Mouse (Mus musculus) gastrocnemius, postnatal 25 days (tissue): ENCODE data around the gene Mrps21. TPM values are rescaled to one million over a fixed set of nuclear protein-coding genes. Genes with fewer than 3 reads are reported as not detected.
"Not testable (repeated sequence)": the region's sequence is repeated elsewhere in the genome, so short reads cannot be mapped to it uniquely, and the experiment has no call there.

Experiments used
- DNase-seq: peaks from one replicate; pipeline ENCODE4 v3.0.0; 2022
- total RNA-seq, 2 experiments: library from RNA; stranded (reverse); gene quantifications; 1 replicate in 1 of 2; 2 replicates in 1 of 2; pipeline ENCODE4 v1.2.3; 2021

The Mrps21 gene
- total RNA-seq, 2 experiments from 2014 or later = 277 to 284 TPM

- no peak for DNase-seq
Observed at GRCm38 (mm10) chr3:95892066-95893052, 21.0 kb upstream of the Mrps21 start.

GRCm38 (mm10) chr3:95891211-95892065, 20.1 kb upstream of the Mrps21 start, which contains the start of gene BC028528:
Gene BC028528, minus strand, starts transcription at chr3:95892005.
- no peak for DNase-seq

GRCm38 (mm10) chr3:95889664-95890063, 18.3 kb upstream of the Mrps21 start:
- no peak for DNase-seq

GRCm38 (mm10) chr3:95887596-95887995, 16.3 kb upstream of the Mrps21 start:
- DNase-seq = no peak

- DNase-seq = no peak
Observed at GRCm38 (mm10) chr3:95884400-95884799, 13.1 kb upstream of the Mrps21 start.

GRCm38 (mm10) chr3:95882816-95883425, 11.6 kb upstream of the Mrps21 start:
- DNase-seq = peak; percentile 66

GRCm38 (mm10) chr3:95881979-95882815, 10.9 kb upstream of the Mrps21 start, which contains the start of gene Ciart:
Gene Ciart, minus strand, starts transcription at chr3:95882251.
- peak; percentile 97 for DNase-seq

- DNase-seq = no peak
Observed at GRCm38 (mm10) chr3:95879063-95879462, 7.7 kb upstream of the Mrps21 start.

GRCm38 (mm10) chr3:95872048-95872447, 729 bp upstream of the Mrps21 start:
- DNase-seq = no peak

GRCm38 (mm10) chr3:95870976-95871375, 343 bp downstream of the Mrps21 start:
- no peak for DNase-seq

- DNase-seq = no peak
Observed at GRCm38 (mm10) chr3:95867408-95867807, 3.9 kb downstream of the Mrps21 start.

GRCm38 (mm10) chr3:95866071-95866470, 5.2 kb downstream of the Mrps21 start:
- no peak for DNase-seq

- no peak for DNase-seq
Observed at GRCm38 (mm10) chr3:95865571-95865970, 5.7 kb downstream of the Mrps21 start.

- peak; percentile 18 for DNase-seq
Observed at GRCm38 (mm10) chr3:95865050-95865449, 6.3 kb downstream of the Mrps21 start.

GRCm38 (mm10) chr3:95863578-95863977, 7.7 kb downstream of the Mrps21 start:
- no peak for DNase-seq

- peak; percentile 26 for DNase-seq
Observed at GRCm38 (mm10) chr3:95861796-95862195, 9.5 kb downstream of the Mrps21 start.

- no peak for DNase-seq
Observed at GRCm38 (mm10) chr3:95861216-95861615, 10.1 kb downstream of the Mrps21 start.

- DNase-seq = no peak
Observed at GRCm38 (mm10) chr3:95860323-95860722, 11.0 kb downstream of the Mrps21 start.

- not testable (repeated sequence) for DNase-seq
Observed at GRCm38 (mm10) chr3:95858278-95858677, 13.0 kb downstream of the Mrps21 start.

- not testable (repeated sequence) for DNase-seq
Observed at GRCm38 (mm10) chr3:95857050-95857449, 14.3 kb downstream of the Mrps21 start.

GRCm38 (mm10) chr3:95856115-95856514, 15.2 kb downstream of the Mrps21 start:
- no peak for DNase-seq
